Mouse (Mus musculus): ENCODE results near the gene Iqgap2. TPM values are rescaled to one million over a fixed set of nuclear protein-coding genes. Genes with fewer than 3 reads are reported as not detected.

Gene Iqgap2
- total RNA-seq, 2 experiments from 2014 or later = 2.2 to 4.3 TPM

DNA sequence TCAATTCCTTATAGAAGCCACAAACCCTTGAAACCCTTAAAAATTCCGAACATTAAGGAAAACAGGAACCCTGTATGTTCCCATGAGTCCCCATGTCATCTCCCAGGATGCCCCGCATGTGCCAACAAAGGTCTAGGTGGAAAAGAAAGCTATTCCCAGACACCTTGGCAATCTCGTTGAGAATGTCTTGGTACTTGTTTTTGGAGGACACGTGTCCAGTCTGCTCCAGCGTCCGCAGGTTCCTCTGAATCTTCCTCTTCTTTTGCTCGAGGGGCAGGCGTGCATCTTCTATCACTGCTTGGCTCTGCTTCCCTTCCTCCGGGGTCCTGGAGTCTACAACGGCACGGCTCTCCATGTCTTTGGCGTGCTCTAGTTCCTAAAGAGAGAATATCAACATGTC, 256.4 kb downstream of the Iqgap2 start:
- DNase-seq = no peak

GRCm38 (mm10) chr13:95634451-95634850, 257.3 kb downstream of the Iqgap2 start:
- intact Hi-C loops (cut with DNase I) = loop anchor here (2.0 kb wide), 1 partner anchor 26 kb away; no protein-coding TSS in a partner anchor
- DNase-seq = no peak

More for the DNA sequence above, 256.4 kb downstream of the Iqgap2 start:
- intact Hi-C loops (cut with DNase I) = loop anchor here (2.0 kb wide), 1 partner anchor 26 kb away; no protein-coding TSS in a partner anchor

DNA sequence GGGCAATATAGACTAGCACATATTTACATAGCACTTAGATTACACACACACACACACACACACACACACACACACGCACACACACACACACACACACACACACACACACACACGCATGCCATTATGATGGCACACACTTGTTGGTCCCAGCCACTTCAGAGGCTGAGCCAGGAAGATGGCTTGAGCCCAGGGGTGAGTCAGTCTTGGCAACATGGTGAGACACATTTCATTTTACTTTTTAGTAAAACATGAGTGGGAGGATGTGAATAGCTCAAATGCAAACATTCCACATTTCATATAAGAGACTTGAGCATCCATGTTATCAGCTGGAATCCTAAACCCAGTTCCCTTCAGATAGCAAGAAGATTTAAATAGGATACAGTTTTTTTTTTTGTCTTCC, 258.3 kb downstream of the Iqgap2 start:
- DNase-seq = peak in 1 of 2 experiments; percentile 41
- intact Hi-C loops (cut with DNase I) = loop anchor here (1.0 kb wide), 1 partner anchor 15 kb away; the partner anchor contains the start of gene F2r

DNA sequence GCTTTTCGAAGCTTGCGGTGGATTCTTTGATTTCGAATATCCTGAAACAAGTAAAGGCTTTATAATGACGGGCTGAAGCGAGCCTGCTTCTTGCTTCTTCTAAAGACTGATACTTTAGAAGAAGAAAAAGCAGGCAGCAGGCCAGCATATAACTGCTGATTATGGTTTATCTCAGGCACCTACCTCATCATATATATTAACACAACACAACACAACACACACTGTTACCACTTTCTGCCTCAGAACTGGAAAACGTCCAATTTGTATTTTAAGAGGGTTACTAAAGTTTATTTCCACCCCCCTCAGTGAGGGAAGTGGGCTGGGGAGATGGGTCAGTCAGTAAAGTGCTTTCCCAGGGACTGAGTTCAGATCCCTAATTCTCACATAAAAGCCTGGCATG, 259.6 kb downstream of the Iqgap2 start:
- no peak for DNase-seq
- intact Hi-C loops (cut with DNase I) = no loop called here

DNA sequence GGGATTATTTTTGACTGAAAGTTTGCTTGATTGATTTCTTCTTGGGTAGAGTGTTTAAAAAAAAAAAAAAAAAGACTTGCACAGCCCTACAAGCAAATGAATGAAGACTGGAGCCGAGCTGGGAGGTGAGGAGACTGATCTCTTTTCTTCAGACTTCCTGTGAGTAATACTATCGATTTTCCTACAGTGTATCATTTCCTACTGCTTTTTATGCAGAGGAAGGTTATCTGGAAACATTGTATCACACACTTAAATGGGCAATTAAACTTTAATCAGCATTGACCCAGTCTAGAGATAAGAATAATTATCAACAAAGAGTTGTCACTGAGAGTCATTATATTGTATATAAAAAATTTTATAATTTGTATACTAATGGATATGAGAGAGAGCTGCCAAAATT, 261.0 kb downstream of the Iqgap2 start:
- intact Hi-C loops (cut with DNase I) = no loop called here
- DNase-seq = no peak

GRCm38 (mm10) chr13:95629751-95630150, 262.0 kb downstream of the Iqgap2 start:
- intact Hi-C loops (cut with DNase I) = no loop called here

GRCm38 (mm10) chr13:95626696-95627095, 265.0 kb downstream of the Iqgap2 start:
- intact Hi-C loops (cut with DNase I) = no loop called here
- no peak for DNase-seq

More at GRCm38 (mm10) chr13:95629751-95630150, 262.0 kb downstream of the Iqgap2 start:
- DNase-seq = no peak

DNA sequence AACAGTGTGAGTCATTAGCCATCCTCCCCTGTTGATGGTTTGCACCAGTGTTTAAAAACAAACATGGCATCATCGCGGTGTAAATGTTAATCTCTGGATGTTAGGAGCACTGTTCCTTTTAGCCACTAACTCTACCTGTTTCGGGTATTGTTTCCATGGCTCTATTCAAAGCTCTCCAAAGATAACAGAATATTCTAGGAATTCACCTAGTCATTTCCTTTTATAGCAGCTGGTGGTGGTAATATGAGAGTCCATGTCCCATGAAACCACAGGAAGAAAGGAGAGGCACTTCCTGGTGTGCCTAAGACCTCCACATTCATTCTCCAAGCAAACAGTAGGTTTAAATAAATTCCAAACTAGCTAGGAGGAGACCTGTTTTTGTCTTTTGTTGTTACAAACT, 268.7 kb downstream of the Iqgap2 start:
- DNase-seq = no peak
- intact Hi-C loops (cut with DNase I) = no loop called here

- intact Hi-C loops (cut with DNase I) = no loop called here
- DNase-seq = no peak
Measured at GRCm38 (mm10) chr13:95621563-95621962, 270.2 kb downstream of the Iqgap2 start.

GRCm38 (mm10) chr13:95618859-95619258, 272.9 kb downstream of the Iqgap2 start:
- intact Hi-C loops (cut with DNase I) = loop anchor here (1.0 to 2.0 kb wide), 2 partner anchors 14 to 48 kb away; no protein-coding TSS in a partner anchor
- DNase-seq = no peak

- peak; percentile 88 to 90 for DNase-seq
- intact Hi-C loops (cut with DNase I) = loop anchor here (1.0 to 2.0 kb wide), 2 partner anchors 15 to 48 kb away; no protein-coding TSS in a partner anchor
Measured at GRCm38 (mm10) chr13:95618309-95618712, 273.4 kb downstream of the Iqgap2 start, which contains the start of gene F2r. F2r (minus strand) TSS chr13:95618487.

DNA sequence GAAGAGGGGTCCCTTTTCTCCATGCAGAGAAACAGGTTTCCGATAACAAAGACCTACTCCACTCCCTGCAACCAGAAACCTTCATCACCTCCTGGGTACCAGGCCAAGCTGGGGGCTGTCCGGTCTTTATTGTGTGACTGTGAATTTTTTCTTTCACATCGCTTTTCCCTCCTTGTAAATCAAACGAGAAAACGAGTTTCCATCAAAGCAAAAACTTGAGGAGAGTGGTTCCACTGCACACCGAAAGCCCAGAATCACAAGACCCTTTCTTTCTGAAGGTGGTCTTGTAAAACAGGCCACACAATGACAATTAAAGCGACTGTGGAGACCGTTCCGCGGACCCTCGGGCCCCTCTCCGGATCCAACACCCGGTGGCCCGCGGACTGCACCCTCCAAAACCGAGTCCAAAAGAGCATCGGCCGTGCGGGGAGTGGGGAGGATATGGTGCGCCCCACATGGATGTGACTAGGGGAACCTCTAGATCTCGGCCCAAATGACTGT, 274.0 kb downstream of the Iqgap2 start:
- intact Hi-C loops (cut with DNase I) = loop anchor here (1.0 to 2.0 kb wide), 2 partner anchors 16 to 49 kb away; no protein-coding TSS in a partner anchor
- DNase-seq = no peak

- intact Hi-C loops (cut with DNase I) = no loop called here
- no peak for DNase-seq
Measured at GRCm38 (mm10) chr13:95617082-95617670, 274.5 kb downstream of the Iqgap2 start.

DNA sequence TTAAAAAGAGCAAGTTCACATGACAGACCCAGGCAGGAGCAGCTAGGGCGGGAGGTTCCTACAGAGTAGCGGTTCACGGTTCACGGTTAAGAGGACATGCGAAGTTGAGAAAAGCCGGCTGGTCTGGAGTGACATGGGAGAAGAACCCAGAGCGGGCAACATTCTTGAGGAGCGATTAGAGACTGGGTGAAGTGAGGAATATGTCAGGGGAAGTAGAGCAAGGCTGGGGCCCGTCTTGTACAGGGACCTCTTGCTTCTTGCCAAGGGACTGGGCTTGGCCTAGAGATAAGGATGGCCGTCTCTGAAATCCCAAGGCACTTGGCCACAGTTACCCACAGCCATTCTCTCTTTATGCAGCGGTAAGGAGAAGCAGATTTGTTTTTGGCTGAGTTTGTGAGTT, 275.2 kb downstream of the Iqgap2 start:
- no peak for DNase-seq
- intact Hi-C loops (cut with DNase I) = no loop called here

GRCm38 (mm10) chr13:95614757-95615156, 277.0 kb downstream of the Iqgap2 start:
- intact Hi-C loops (cut with DNase I) = no loop called here

DNA sequence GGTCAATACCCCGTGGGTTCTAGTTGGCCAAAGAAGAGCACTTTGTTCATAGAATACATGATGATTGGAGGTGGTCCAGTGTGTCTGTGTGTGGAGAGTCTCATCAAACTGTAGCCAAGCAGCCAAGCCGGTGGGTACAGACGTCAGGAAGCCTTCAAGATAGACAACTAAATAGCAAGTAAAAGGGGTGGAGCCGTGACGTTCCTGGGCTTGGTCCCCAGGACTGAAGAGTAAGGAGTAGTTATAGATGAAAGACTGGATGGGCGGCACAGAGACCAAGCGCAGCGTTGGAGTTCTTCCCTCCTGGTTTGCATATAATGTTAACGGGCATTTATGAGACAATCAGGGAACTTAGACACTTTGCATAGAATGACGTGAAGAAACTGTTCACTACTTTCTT, 279.5 kb downstream of the Iqgap2 start:
- no peak for DNase-seq
- intact Hi-C loops (cut with DNase I) = no loop called here

More at GRCm38 (mm10) chr13:95614757-95615156, 277.0 kb downstream of the Iqgap2 start:
- no peak for DNase-seq

DNA sequence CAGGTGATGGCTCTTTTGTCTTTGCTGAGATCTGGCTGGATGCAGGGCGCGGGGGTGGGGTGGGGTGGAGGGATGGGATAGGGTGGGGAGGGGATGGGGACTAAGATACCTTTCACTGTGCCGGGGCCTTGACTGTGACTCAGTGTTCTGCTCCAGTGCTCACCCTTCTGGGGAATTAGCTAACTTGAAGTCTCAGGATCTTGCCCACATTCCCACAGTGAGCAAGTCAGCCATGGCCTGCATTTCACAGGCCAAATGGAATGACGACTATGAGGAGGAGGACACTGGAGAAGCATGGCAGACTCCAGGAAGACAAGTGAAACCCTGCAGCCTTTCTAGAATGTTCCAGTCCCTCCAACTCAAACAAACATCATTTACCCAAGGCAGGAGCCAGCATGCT, 280.0 kb downstream of the Iqgap2 start:
- DNase-seq = no peak
- intact Hi-C loops (cut with DNase I) = no loop called here

GRCm38 (mm10) chr13:95610786-95611562, 280.7 kb downstream of the Iqgap2 start:
- intact Hi-C loops (cut with DNase I) = no loop called here
- DNase-seq = peak in 1 of 2 experiments; percentile 40

GRCm38 (mm10) chr13:95609088-95609420, 282.7 kb downstream of the Iqgap2 start:
- DNase-seq = no peak
- intact Hi-C loops (cut with DNase I) = no loop called here

DNA sequence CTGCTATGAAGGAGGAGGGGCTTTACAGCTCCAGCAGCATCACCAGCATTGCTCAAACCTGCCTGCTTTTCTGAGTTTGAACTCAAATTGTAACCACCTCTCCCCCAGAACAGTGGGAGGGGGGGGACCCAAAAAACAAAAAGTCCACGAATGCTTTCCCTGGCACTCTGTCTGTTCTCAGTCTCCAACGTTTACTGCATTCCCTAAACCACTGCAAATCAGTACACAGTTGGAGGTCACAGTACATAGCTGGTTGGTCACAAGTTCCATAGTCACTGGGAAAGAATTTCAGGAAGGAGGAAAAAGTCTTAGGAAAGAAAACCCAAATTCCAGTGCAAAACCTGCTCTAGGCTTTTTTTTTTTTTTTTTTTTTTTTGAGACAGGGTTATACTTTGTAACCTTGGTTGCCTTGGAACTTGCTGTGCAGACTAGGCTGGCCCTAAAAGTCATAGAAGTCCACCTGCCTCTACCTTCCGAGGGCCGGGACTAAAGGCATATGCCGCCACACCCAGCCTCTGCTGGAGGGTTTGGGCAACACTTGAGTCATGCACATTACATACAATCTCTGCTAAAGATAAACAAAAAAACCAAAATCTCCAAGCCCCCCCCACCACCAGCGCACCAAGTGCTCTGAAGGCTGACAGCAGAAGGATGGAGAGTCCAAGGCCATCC, 283.2 kb downstream of the Iqgap2 start:
- intact Hi-C loops (cut with DNase I) = no loop called here
- no peak for DNase-seq

DNA sequence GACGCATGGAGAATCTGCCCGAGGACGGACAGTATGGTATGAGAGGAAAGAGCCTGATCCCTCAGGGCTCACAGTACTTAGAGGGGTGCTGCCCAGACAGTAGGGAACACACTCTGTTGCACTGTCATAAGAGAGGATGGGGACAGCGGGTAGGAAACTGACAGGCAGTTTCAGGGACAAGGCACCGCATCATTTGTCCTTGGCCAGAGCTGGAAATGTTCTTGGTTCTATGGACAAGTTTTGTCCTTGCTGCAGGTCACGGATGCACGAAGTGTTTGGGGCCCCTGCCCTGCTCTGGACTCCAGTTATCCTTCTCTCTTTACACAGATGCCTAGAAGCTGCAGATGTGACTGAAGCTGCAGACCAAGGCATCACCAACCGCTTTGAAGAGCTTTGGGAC, 284.7 kb downstream of the Iqgap2 start:
- intact Hi-C loops (cut with DNase I) = no loop called here
- DNase-seq = no peak
